Mouse (Mus musculus) testis, adult 2 months (tissue): ENCODE results near the gene Mtf1.

Experiments used
- CTCF ChIP-seq: fragments of 200-500 bp; IDR thresholded peaks from 2 replicates; pipeline ENCODE4 v1.5.1; 2012; ENCODE audit warnings: low read depth, mild to moderate bottlenecking, inconsistent platforms, low read length, moderate library complexity; ENCODE audit not compliant: control insufficient read depth, insufficient read depth, insufficient replicate concordance
- POLR2A ChIP-seq: fragments of 200-500 bp; IDR thresholded peaks from 2 replicates; pipeline ENCODE4 v1.6.1; 2012; ENCODE audit warnings: low read depth, mild to moderate bottlenecking, inconsistent platforms, low read length, moderate library complexity; ENCODE audit not compliant: control insufficient read depth

- no peak for TF ChIP-seq POLR2A
- no peak for TF ChIP-seq CTCF
Measured at GRCm38 (mm10) chr4:124773995-124774394, 27.9 kb upstream of the Mtf1 start.
